Mouse (Mus musculus): ENCODE measurements at regions not wholly inside any gene's neighbourhood (a gene's known extent, or its start where the extent isn't known, plus 50 kb on each side); places are given as distances from the start of the nearest gene placed in this dataset.
"Not testable (repeated sequence)": the region's sequence is repeated elsewhere in the genome, so short reads cannot be mapped to it uniquely, and the experiment has no call there.

DNA sequence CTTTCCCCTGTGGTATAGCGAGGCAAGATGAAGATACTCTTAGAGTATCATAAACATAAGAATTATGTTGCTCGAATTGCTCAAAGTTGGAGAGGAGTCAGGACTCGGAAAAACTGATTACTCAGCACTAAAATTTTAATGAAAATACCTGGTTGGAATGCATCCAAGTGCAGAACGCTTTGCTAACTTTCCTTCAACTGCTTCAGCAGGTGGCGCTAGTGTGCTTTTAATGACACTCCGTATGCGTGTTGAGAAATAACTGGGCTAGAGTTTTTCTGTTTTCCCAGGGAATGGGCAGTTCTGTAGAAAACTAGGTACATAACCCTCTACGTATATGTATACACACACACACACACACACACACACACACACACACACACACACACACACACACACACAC is 221.0 kb downstream of the Grxcr1 start:
- peak; percentile 57 for DNase-seq

DNA sequence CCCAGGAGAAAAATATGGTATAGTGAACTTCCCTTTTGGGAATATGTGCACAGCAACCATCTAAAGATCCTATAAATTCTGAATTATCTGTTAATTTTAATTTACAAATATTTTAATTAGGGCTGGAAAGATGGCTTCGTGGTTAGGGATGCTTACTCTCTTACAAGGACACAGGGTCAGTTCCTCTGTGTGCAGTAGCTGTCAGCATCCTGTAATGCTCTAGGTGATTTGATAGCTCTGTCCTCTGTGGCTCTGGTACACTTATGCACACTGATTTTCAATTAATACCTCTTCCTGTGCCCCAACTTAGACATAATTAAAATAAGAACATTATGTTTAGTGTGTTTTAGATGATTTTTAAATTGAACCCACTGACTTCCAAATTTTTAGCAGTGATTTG is 221.8 kb downstream of the Grxcr1 start:
- no peak for DNase-seq

DNA sequence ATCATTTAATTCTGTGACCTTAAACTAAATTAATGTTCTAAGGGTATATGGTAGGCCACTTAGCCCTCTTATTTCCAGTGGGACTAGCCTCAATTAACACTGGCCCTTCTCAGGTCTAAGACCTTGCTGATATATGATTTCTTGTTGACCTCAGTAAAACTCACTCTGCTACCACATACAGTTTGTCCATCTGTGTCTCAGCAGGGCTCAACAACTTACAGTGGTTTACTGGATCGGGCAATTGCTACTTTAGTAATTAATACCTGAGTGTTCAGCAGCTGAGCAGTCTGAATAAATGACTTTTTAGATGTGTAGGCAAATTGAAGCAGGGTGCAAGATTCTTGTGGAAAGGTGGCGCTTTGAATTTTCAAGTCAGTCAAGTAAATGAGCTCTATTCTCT is 222.5 kb downstream of the Grxcr1 start:
- no peak for DNase-seq

DNA sequence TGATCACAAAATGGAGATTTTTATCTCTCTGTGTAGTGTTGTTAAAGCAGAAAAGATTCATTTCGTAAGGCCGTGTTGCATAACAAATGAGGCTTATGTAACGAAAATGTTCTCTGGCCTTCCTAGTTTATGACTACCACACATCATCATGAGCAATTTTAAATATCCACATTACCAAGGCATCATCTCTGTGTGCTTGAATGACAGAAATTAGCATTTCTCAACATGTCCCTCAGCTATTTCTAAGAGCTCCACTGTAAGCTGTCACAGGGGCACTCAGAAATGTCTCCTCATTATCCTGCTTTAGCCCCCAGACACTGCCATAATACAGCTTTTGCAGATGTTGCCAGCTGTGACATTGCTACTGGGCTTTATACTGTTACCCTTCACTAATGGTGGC is 232.6 kb downstream of the Grxcr1 start:
- no peak for DNase-seq

DNA sequence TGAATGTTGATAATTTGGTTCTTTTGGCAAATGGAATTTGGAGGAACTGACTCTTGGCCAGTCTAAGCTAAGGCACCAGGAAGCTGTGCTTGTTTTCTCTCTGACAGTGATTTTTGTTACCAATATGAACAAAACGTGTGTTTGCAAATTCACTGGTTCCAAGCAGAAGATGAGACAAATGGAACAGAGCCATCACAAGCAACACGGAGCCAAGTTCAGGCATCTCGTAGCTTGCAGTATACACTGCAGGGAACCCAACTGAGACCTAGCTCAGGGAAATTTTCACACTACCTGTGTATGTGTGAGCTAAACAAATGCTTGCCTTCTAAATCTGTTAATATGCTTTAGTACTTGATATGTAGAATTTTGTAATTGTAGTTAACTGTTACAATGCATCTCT is 242.6 kb downstream of the Grxcr1 start:
- no peak for DNase-seq

DNA sequence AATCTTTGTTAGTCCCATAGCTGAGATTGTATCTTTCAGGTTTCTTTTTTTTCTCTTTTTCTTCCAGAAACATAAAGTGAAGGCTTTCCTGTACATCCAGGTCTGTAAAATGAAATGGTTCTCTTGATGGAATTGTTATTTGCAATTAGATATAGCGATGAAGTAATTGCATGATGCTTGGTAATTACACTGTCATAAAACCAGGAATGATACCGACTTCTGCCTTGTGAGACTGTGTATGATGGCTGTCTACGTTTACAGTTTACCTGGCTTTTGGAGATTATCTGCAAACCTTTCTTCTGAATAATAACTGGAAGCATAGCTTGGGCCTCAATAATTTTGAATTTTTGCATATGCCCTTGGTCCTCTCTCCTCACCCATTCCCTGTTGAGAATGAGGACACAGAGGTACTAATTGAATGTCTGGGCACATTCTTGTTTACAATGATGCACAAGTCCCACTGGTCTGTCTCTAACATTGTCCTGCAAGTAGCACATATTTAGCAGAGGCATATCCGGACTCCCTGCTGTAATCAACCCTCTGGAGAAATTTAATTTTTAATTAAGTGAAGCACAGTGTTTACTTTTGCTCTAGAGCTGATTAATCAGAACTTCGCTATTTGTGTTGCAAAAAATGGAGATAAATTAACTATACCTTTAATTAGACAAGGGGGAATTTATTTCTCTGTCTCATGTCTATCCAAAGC is 244.1 kb downstream of the Grxcr1 start:
- no peak for DNase-seq

DNA sequence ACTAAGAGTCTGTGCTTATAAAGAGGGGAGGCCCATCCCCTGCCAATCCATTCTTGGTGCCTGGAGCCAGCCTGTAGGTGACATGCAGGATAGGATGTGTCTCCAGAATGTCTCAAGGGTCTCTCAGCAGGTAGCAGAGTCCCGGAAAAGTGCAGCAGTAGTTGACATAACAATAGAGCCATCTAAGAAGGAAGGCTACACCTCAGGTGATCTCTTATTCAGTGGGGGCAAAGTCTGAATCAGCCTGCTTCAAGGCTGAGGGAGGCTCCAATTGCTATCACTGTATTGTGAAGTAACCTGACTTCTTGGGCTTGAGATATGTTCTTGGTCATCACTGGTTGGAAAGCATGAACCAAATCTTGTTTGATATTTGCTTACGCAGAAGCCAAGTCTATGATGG is 264.1 kb downstream of the Grxcr1 start:
- DNase-seq = not testable (repeated sequence)

DNA sequence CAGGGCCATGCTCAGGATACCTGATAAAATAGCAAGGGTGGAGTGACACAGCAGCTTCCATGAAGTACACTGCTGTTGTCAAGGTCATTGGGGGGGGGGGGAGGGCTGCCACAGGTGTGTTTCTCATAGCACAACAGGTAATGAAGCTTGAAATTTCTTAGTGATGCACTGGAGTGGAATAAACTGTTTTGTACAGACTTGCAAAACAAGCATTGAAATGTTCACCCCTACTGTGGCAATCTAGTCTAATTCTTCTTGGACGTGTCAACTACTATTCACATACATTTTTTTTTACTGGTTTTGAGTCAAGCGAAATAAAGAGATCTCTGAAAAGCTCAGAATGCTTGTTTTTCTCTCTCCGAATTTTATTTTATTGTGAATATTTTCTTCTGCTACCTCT is 281.6 kb downstream of the Grxcr1 start:
- DNase-seq = no peak

DNA sequence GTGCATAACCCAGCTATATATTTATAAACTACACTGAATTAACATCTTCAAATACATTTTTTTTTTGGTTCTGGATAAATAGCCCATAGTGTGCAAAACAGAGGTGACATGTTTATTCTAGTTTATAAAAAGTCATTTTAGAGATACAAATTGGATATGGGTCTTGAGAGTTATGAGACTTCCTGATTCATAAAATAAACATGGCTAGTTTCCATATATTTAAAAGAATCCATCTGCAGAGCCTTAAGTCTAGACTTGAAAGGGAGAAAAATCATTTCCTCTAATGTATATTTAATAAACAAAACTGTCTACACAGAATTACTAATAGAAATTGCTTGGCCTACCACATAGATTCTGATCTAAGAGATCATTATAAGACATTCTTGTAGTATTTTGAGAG is 287.3 kb downstream of the Grxcr1 start:
- no peak for DNase-seq

DNA sequence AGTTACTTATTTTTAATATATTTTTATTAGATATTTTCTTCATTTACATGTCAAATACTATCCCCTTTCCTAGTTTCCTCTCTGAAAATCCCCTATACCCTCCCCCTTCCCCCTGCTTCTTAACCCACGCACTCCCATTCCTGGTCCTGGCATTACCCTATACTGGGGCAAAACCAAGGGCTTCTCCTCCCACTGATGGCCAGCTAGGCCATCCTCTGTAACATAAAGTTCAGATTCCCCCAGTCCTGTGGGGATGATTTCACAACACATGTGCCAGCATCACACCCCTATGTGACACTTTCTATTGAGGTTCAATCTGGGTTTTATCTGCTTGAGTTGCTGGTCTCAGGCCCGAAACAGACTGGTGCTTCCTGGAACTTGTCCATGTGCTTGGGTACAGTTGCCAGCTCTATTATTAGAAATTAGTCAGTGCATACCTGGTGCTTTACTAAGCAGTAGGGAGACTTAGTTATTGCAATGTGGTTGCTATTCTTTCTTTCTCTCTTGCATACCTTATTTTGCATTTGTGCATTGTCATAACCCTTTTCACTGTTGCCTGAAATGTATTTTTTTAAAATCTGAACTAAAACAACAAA is 295.5 kb downstream of the Grxcr1 start:
- DNase-seq = no peak

DNA sequence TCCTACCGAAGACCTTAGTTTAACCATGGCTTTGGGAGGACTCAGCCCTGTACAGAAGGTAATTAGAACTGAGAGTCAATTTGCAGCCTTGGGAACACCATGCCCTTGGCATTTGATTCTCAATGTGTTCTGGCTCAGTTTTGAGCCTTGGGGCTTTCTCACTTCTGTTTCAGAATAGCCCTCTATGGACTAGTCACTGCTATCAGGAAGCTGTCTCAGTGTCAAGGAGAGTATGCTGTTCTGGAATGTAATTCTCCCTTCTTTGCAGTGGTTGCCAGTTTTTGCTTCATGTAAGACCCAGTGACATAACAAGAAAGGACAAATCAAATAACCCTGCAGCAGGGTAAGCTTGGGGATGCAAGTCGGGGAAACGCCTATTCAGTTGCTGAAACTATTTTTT is 297.7 kb downstream of the Grxcr1 start:
- DNase-seq = no peak

DNA sequence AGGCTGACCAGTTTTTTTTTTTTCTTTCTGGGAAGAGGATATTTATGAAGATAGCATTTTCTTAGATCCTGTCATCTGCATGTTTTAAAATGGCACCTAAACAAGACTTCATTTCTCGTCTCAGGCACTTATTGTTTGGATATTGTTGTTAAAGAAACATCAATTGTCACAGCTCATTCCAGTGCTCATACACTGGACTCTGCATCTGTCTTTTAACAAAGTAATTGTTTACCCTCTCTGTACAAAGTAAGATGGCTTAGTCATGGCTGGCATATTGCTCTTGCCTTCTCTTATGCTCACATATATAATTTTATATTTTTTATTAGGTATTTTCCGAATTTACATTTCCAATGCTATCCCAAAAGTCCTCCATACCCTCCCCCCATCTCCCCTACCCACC is 298.2 kb downstream of the Grxcr1 start:
- DNase-seq = no peak

DNA sequence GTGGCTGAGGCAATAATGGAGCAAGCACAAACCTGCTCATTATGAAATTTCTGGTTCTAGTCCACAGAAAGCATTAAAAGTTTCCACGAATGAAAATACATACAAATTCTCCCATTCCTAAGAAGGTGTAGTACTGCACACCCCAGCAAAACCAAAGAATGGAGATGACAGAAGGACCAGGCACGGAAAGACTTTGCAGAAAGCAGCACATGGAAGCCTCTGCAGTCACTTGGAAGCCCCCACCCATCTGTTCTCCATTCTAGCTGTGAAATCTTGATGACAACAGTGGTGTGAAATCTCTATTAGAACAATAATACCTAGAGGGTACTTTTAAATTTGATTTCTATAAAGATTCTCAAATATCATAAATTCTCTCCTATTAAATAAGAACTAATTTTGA is 319.3 kb downstream of the Grxcr1 start:
- DNase-seq = no peak

DNA sequence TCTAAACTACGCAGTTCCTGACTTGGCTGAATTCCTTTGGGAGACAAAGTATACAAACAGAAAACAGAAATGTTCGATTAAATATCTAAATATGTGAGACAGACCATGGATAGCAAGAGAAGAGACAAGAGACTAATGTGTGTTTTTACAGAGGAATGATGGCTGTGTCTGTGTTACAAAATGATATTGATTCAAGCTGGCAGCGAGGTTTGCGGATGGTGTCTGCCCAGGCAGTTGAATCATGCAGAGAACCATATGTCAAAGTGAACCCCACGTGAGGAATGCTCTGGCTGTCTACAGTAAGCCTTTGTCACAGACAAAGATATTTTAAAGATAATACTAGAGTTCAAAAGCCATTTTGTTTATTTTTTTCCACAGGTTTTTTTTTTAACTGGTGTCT is 320.2 kb downstream of the Grxcr1 start:
- DNase-seq = no peak

DNA sequence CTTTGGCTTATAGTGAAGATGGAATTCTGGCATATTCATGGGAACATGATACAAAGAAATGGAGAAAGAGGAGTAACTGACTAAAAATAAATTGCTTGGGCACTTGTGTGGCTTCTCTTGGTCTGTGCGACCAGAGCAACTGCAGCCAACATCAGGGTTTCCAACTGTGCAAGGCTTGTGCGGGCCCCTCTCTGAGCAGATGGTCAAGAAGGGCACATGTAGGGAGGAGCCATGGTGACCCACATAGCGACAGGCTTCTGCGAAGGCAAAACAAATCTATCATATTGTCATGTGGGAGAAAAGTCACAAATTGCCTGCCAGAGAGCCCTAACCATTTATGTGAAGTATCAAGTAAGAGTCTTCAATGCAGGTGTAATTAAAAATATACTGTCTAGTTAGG is 321.6 kb downstream of the Grxcr1 start:
- DNase-seq = no peak

DNA sequence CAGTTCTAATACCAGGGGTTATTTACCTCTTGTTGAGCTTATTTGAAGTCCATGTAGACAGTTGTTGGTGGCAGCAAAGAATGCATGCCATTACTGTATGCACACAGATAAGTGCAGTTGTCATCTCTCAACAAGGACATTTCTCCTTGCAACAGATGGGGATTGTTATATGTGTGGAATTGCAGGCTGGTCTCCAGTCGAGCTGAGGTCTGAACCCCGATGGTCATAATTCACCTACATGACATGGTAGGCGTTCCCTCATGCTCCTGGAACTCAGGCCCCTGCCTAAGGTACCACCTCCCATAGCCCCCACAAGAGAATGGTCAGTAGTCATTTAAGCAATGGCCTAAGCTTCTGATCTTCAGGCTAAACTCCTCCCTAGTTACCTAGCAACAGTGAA is 322.2 kb downstream of the Grxcr1 start:
- not testable (repeated sequence) for DNase-seq

DNA sequence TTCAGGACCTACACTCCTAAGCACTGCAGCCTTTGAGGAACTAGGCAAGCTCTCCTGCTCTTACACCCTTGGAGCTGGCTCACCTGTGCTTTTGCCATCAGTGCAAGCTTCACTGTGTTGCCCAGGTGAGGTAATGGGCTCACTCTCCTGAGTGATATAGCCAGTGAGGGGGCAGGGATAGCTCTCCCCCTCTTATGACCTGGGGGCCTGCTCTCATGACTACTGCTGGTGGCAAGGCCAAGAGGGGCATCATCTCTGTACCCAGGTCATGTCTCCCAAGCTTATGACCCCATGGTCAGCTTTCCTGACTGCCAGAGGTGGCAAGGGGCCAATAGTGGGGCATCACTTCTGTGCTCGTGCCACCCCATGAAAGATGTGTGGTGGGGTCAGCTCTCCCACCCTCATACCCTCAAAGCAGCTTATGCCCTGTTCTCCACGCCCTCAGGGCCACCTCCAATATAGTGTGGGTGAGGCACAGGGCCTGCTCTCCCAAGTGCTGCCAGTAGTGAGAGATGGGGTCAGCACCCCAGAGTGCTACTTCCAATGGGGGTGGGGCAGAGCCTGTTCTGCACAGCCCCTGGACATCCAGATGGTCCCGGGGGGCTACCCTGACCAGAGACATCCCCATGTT is 330.1 kb downstream of the Grxcr1 start:
- DNase-seq = no peak

DNA sequence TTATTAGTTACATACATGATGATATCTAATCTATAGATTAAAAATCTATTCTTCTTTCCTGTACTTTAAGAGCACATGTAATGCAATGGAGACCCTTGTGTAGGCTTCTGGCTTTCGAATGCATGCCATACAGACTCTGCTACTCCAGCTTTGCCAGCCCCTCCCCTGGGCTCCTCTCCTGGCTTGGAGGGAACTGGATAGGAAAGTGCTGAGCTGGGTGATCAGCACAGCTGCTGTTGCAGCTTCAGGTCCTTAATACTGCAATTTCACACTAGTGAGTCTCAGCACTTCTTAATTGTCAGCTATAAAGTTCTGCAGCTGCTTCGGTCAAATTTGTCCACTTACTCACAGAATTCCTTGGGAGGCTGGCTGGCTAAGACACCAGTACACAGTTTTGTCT is 341.4 kb downstream of the Grxcr1 start:
- DNase-seq = no peak

All from kidney, adult 18-20 months (tissue).